Mouse (Mus musculus): Measurements from ENCODE around the gene Olfr1221.

GRCm38 (mm10) chr2:89105651-89106050 is 11.4 kb downstream of the Olfr1221 start:
- TF ChIP-seq CTCF (IDR thresholded peaks at IDR 0.05; ENCODE audit: low read depth) (no peak), EP300 (optimal IDR thresholded peaks at IDR 0.05) (no peak)
